Mouse (Mus musculus) ZHBTc4 (cell line): ENCODE measurements around the gene Sult1c2.
"Not testable (repeated sequence)": the region's sequence is repeated elsewhere in the genome, so short reads cannot be mapped to it uniquely, and the experiment has no call there.

Source experiments
- DNase-seq: peaks from one replicate; pipeline ENCODE4 v3.0.0-alpha.2; 2011; ENCODE audit warnings: low read depth, low spot score

Gene Sult1c2

GRCm38 (mm10) chr17:53846206-53846605 is at the start of gene Sult1c2:
Gene Sult1c2, minus strand, starts transcription at chr17:53846339.
- no peak for DNase-seq

GRCm38 (mm10) chr17:53879006-53879675 is 33.0 kb upstream of the Sult1c2 start:
- not testable (repeated sequence) for DNase-seq

- DNase-seq, result no peak
Observed at GRCm38 (mm10) chr17:53874433-53874832, 28.3 kb upstream of the Sult1c2 start.

DNA sequence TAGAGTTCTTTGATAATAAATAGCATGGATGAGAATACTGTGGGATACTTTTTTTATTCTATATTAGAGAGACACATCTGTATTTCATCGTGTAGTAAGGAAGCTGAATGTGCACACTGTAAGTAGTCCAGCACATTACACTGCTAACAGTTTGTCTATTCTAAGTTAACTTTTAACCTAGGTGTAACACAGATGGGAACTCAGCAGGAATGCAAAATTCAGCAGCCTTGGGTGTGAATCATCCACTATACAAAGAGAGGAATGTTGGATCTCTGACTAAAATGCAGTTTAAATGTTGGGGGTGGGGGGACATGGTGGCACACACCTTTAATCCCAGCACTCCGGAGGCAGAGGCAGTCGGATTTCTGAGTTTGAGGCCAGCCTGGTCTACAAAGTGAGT is 26.1 kb upstream of the Sult1c2 start:
- DNase-seq, result no peak

GRCm38 (mm10) chr17:53869931-53870330 is 23.8 kb upstream of the Sult1c2 start:
- DNase-seq, result no peak

DNA sequence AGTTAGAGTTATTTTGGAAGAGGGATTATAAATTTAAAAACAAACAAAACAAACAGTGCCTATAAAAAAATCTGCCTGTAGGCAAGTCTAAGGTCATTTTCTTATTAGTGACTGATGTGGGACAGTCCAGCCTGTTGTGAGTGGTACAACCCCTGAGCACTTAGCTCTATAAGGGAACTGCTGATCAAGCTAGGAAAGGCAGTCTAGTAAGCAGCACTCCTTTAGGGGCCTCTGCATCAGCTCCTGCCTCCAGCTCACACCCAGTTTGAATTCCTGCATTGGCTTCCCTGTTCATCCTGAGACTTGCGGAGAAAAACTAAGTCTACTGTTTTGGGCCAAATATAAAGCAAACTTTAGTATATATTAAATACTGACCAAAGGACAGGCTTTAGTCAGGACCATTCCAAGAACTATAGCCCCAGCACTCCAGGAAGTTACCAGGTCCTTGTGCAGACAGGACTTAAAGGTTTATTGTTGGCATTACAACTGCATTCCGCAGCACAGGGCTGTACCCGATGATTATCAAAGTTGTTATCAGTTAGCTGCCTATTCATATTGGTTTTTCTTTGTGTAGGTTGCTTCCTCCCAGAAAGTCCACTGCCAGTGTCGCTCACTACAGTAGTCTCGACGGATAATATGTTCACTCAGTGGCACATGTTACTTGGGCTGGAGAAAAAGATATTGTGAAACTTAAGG is 19.3 kb upstream of the Sult1c2 start:
- DNase-seq, result no peak

GRCm38 (mm10) chr17:53860548-53860947 is 14.4 kb upstream of the Sult1c2 start:
- no peak for DNase-seq

GRCm38 (mm10) chr17:53854992-53855391 is 8.9 kb upstream of the Sult1c2 start:
- no peak for DNase-seq

GRCm38 (mm10) chr17:53845796-53846195 is 343 bp downstream of the Sult1c2 start:
- DNase-seq, result no peak

GRCm38 (mm10) chr17:53833366-53833765 is 12.8 kb downstream of the Sult1c2 start:
- peak; percentile 63 for DNase-seq

GRCm38 (mm10) chr17:53803974-53804373 is 42.2 kb downstream of the Sult1c2 start:
- DNase-seq, result peak; percentile 44

DNA sequence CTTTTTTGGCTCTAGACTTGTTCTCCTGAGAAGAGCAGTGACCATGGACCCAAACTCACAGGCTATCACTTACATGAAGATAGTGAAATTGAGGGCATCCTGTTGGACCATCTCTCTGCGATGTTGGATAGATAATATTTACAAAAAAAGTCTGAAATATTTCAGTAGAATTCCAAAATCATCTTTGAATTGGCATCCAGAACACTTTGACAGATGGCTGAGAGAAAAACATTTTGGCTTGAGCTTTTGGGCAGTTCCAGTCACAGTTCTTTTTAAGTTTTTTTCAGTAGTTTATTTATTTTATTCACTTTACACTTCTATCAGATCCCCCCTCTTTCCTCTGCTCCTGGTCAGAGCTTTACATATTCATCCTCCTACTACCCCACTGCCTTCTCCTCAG is 62.8 kb downstream of the Sult1c2 start:
- DNase-seq, result no peak
